Comparison of ENCODE assay signal across 1 mouse cellular context in genomic region chr3:152948556-152948955, GRCm38 (mm10).
TF ChIP-seq lines count a peak whose summit lies in the region.

No protein-coding gene starts in this region.

TF ChIP-seq in MEL, 35 proteins besides CTCF, POLR2A, EP300 and RAD21 (continued from another document):
- TF ChIP-seq ETS1 (IDR thresholded peaks at IDR 0.05; ENCODE audit: low read depth, low read length) (no peak), NRF1 (IDR thresholded peaks at IDR 0.05; ENCODE audit: insufficient read depth, low read depth, low read length, poor library complexity, severe bottlenecking) (no peak), TBP (IDR thresholded peaks at IDR 0.05; ENCODE audit: low read depth, low read length) (0 out of 2 replicates have a peak, but pooled peaks have one; percentile 17), MAX (IDR thresholded peaks at IDR 0.05; ENCODE audit: low read length) (no peak; the same call in 1 of the 2 replicates), GATA1 (IDR thresholded peaks at IDR 0.05; ENCODE audit: low read depth, low read length) (no peak)
TF ChIP-seq in MEL: peak in this region for 1.
